Mouse (Mus musculus) myocyte (in vitro differentiated cells): ENCODE data around the gene Gcm2.

Source experiments
- CEBPB ChIP-seq: IDR thresholded peaks from 2 replicates; pipeline ENCODE4 v1.6.1; 2011; ENCODE audit warnings: mild to moderate bottlenecking, moderate library complexity; ENCODE audit not compliant: poor library complexity, insufficient read depth, severe bottlenecking
- E2F4 ChIP-seq: IDR thresholded peaks from one replicate; pipeline ENCODE4 v1.6.1; 2011; ENCODE audit warnings: mild to moderate bottlenecking, control low read depth, moderate library complexity; ENCODE audit not compliant: insufficient read depth
- MAX ChIP-seq: IDR thresholded peaks from one replicate; pipeline ENCODE4 v1.6.1; 2011; ENCODE audit warnings: low read depth, mild to moderate bottlenecking, control low read depth
- MYOD1 ChIP-seq, 3 experiments: IDR thresholded peaks; one replicate each; pipeline ENCODE4 v1.6.1; 2011; ENCODE audit warnings: control low read depth in 2 of 3, low read depth in 2 of 3, mild to moderate bottlenecking in 2 of 3, moderate library complexity in 1 of 3; ENCODE audit not compliant: insufficient read length in 2 of 3, control insufficient read depth in 1 of 3
- MYOG ChIP-seq, 3 experiments: IDR thresholded peaks; one replicate each; pipeline ENCODE4 v1.6.1; 2011; ENCODE audit warnings: control low read depth in 2 of 3, low read depth in 2 of 3, mild to moderate bottlenecking in 2 of 3; ENCODE audit not compliant: insufficient read length in 2 of 3, control insufficient read depth in 1 of 3, insufficient read depth in 1 of 3
- POLR2A ChIP-seq: IDR thresholded peaks from one replicate; pipeline ENCODE4 v1.6.1; 2011; ENCODE audit warnings: low read depth, mild to moderate bottlenecking, control low read depth, moderate library complexity; ENCODE audit not compliant: insufficient read length
- POLR2AphosphoS2 ChIP-seq: IDR thresholded peaks from one replicate; pipeline ENCODE4 v1.6.1; 2011; ENCODE audit warnings: low read depth, control low read depth; ENCODE audit not compliant: insufficient read length
- USF1 ChIP-seq: IDR thresholded peaks from one replicate; pipeline ENCODE4 v1.6.1; 2011; ENCODE audit warnings: low read depth, mild to moderate bottlenecking, control low read depth, moderate library complexity

DNA sequence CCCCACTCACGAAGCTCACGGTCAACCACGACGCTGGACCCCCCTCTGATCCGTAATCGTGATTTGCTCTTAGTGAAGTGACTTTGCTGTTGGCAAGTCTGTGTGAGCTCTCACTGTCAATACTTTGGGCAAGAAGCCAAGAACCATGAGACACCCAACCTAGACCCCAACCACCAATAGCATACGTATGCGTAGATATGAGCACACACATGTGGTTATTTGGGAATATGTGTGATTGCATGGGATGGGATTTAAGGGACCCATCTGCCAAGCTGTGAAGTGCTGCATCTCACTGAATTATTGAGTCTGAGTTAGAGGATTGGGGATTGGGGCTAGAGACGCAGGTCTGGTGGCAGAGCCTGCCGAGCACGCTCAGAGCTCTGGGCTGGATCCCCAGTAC is 39.2 kb downstream of the Gcm2 start:
- no peak for TF ChIP-seq POLR2A
- TF ChIP-seq MYOD1 (IDR thresholded peaks at IDR 0.05; ENCODE audit: control insufficient read depth in 1 of 3, insufficient read length in 2 of 3, low read depth in 2 of 3): no peak
- TF ChIP-seq E2F4: no peak
- no peak for TF ChIP-seq CEBPB
- no peak for TF ChIP-seq MAX
- TF ChIP-seq USF1: no peak
- TF ChIP-seq POLR2AphosphoS2: no peak
- no peak for TF ChIP-seq MYOG (IDR thresholded peaks at IDR 0.05; ENCODE audit: control insufficient read depth in 1 of 3, insufficient read depth in 1 of 3, insufficient read length in 2 of 3, low read depth in 2 of 3)
